Comparison of ENCODE assay signal across 22 mouse cellular contexts in the genomic region with DNA sequence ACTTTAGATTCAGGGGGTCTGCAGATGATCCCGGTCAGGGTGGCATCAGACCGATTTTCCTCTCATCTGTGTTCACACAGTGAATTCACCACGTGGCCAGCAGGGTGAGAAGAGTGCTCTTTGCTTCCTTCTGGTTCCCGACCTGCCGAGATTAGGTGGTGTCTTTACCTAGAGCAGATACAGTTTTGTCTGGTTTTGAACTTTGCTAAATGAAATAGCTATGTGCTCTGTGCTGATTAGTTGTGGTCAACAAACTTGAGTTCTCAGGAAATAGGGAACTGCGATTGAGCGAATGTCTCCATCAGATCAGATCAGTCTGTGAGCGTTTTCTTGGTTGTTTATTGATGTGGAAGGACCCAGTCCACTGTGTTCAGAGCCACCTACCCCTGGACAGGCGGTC. TPM values are rescaled to one million over a fixed set of nuclear protein-coding genes. Genes with fewer than 3 reads are reported as not detected.
A peak's percentile ranks its signal among the peaks of the same experiment; 100 is the strongest.
DNase-seq lines count a peak whose midpoint lies in the region; ATAC-seq and TF ChIP-seq lines count a peak whose summit lies in the region.
"Had no signal": no experiment of that assay in that cellular context is flagged by ENCODE, and none has a peak within 500 bp of the region (broad histone marks: within the 10 kb centered on the region; RNA-seq: fewer than 3 reads in every experiment).

No protein-coding gene starts in this region.

- TF ChIP-seq CTCF in layer of hippocampus, adult 2 months (conservative IDR thresholded peaks at IDR 0.05), result 0 out of 2 replicates have a peak, but pooled peaks have one; percentile 18

- no peak for DNase-seq in layer of hippocampus, adult 2 months (ENCODE audit: low spot score in 2 of 2)
- DNase-seq in layer of hippocampus, postnatal 36 days, result no peak
- peak; percentile 56 for DNase-seq in MEL-GATA-1-ER (ENCODE audit: extremely low read depth, low read depth)
- DNase-seq in kidney, postnatal 10 days, result no peak
- DNase-seq in heart, postnatal 10 days, result no peak
- no peak for DNase-seq in frontal cortex, adult 2 months (ENCODE audit: extremely low spot score in 1 of 2, low spot score in 1 of 2)
- DNase-seq: adrenal gland, adult 2 months; adrenal gland, postnatal 10 days; adrenal gland, postnatal 25 days; cerebellum, adult 11 months; cerebellum, adult 18-20 months; cerebellum, adult 8-10 months; cerebellum, adult 9-11 months; cerebellum, postnatal 14 days; cerebellum, postnatal 36 days had no signal

- peak; percentile 51 for ATAC-seq in megakaryocyte progenitor cell, adult 5-6 weeks (replicated peaks; ENCODE audit: poor library complexity)
- ATAC-seq: forebrain, embryonic 14.5 days; forebrain, embryonic 16.5 days had no signal

- H3K4me3 ChIP-seq in layer of hippocampus, adult 2 months, result no peak overlapping the region
- H3K4me3 ChIP-seq: embryonic facial prominence, embryonic 10.5 days; embryonic facial prominence, embryonic 12.5 days; forebrain, embryonic 10.5 days; forebrain, embryonic 12.5 days had no signal

- no peak overlapping the region for H3K27ac ChIP-seq in layer of hippocampus, adult 2 months
- H3K27ac ChIP-seq: embryonic facial prominence, embryonic 10.5 days; embryonic facial prominence, embryonic 12.5 days; forebrain, embryonic 10.5 days; forebrain, embryonic 12.5 days had no signal

- intact Hi-C loops in heart, postnatal 10 days (cut with DNase I), result no loop called here

RNA-seq across cellular contexts. Expression of a gene that starts 26.1 kb away (rescaled TPM):
- total RNA-seq in layer of hippocampus, adult 2 months (2021), result 10 to 100 TPM; 15.7 to 16.4 TPM
- 10 to 100 TPM; 14.4 to 15.9 TPM for total RNA-seq in layer of hippocampus, postnatal 36 days (2021)
- not detected in 2 replicates for total RNA-seq in megakaryocyte progenitor cell, adult 5-6 weeks (2015)
- not detected in 2 replicates for total RNA-seq in megakaryocyte progenitor cell, adult 5-6 weeks (2017)
- total RNA-seq in heart, postnatal 10 days (2021), result under 1 TPM; 0.42 to 0.69 TPM
- polyA plus RNA-seq in frontal cortex, adult 2 months (2012; rRNA removed), result 6.8 and 7.3 TPM in 2 replicates

RNA-seq across cellular contexts. Expression of a gene that starts 50.7 kb away (rescaled TPM):
- 10 to 100 TPM; 58.4 to 67.6 TPM for total RNA-seq in layer of hippocampus, adult 2 months (2021)
- 10 to 100 TPM; 70.3 to 70.4 TPM for total RNA-seq in layer of hippocampus, postnatal 36 days (2021)
- 231 and 253 TPM in 2 replicates for total RNA-seq in megakaryocyte progenitor cell, adult 5-6 weeks (2015)
- 239 and 266 TPM in 2 replicates for total RNA-seq in megakaryocyte progenitor cell, adult 5-6 weeks (2017)
- 100 to 1,000 TPM; 156 to 172 TPM for total RNA-seq in heart, postnatal 10 days (2021)
- polyA plus RNA-seq in frontal cortex, adult 2 months (2012; rRNA removed), result 114 and 137 TPM in 2 replicates

Comparison
In these comparisons a context has a peak if more than half of its experiments do, and no peak if none do; other contexts are left out.
1. RNA of a gene that starts 26.1 kb away (total RNA-seq): 15.7 to 16.4 TPM in layer of hippocampus, adult 2 months and 14.4 to 15.9 TPM in layer of hippocampus, postnatal 36 days; 0.42 to 0.69 TPM in heart, postnatal 10 days and not detected in megakaryocyte progenitor cell, adult 5-6 weeks; every median in the first group is over 4 times any median in the second.